Mouse (Mus musculus) forebrain, embryonic 12.5 days (tissue): ENCODE results near the gene Stk38. TPM values are rescaled to one million over a fixed set of nuclear protein-coding genes. Genes with fewer than 3 reads are reported as not detected.
A peak's percentile ranks its signal among the peaks of the same experiment; 100 is the strongest.
"Not testable (repeated sequence)": the region's sequence is repeated elsewhere in the genome, so short reads cannot be mapped to it uniquely, and the experiment has no call there.

Experiments used
- ATAC-seq: fragments of 200-750 bp; cut with Nextera tagmentation; 2 replicates; pipeline ENCODE4 v1.8.0; 2017; ENCODE audit warnings: moderate TSS enrichment; ENCODE audit not compliant: low FRiP score
- H3K27ac ChIP-seq: fragments of 300-500 bp; sonication (generic); 2 replicates; pipeline ENCODE4 v1.5.1; 2016; ENCODE audit warnings: mild to moderate bottlenecking
- H3K27me3 ChIP-seq: fragments of 300-500 bp; sonication (generic); 2 replicates; pipeline ENCODE4 v1.6.1; 2016; ENCODE audit warnings: mild to moderate bottlenecking
- H3K36me3 ChIP-seq: fragments of 300-500 bp; sonication (generic); replicated peaks from 2 replicates; pipeline ENCODE4 v1.6.1; 2016; ENCODE audit warnings: mild to moderate bottlenecking
- H3K4me1 ChIP-seq: fragments of 300-500 bp; sonication (generic); 2 replicates; pipeline ENCODE4 v1.6.1; 2016
- H3K4me2 ChIP-seq: fragments of 300-500 bp; sonication (generic); 2 replicates; pipeline ENCODE4 v1.6.1; 2016; ENCODE audit warnings: mild to moderate bottlenecking, moderate library complexity
- H3K4me3 ChIP-seq: fragments of 300-500 bp; sonication (generic); replicated peaks from 2 replicates; pipeline ENCODE4 v1.5.1; 2016; ENCODE audit warnings: mild to moderate bottlenecking
- H3K9ac ChIP-seq: fragments of 300-500 bp; sonication (generic); 2 replicates; pipeline ENCODE4 v1.6.1; 2016; ENCODE audit warnings: mild to moderate bottlenecking
- H3K9me3 ChIP-seq: fragments of 300-500 bp; sonication (generic); 2 replicates; pipeline ENCODE4 v1.6.1; 2016
- WGBS: fragments of 180-500 bp; shearing (Covaris S2); methylation state at CpG from one replicate; pipeline ENCODE4 v1.1.7; 2016; 5-methylcytosine and 5-hydroxymethylcytosine counted together
- polyA plus RNA-seq: library from polyadenylated mRNA; unstranded; fragments of >200 nt; fragmentation: Nextera tagmentation; extraction: Ambion mirVana; gene quantifications from 2 replicates; pipeline ENCODE4 v1.2.1, GENCODE M21; 2016

Gene Stk38
- polyA plus RNA-seq, 1 experiment from 2014 or later = 149 TPM

DNA sequence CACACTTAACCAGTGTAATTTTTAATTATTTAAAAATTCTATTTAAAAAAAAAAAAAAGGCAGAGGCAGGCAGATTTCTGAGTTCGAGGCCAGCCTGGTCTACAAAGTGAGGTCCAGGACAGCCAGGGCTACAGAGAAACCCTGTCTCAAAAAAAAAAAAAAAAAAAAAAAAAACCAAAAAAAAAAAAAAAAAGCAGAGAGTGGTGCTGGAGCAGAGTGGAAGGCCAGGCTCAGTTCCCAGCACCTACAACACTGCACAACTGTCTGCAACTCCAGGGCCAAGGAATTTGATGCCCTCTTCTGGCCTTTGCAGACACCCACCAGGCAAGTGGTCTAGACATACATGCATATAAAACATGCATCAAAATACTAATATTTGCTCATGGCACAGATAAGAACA is 14.8 kb downstream of the Stk38 start:
- WGBS = 100% methylated on average over 1 of the region's 1 CpGs
- not testable (repeated sequence) for H3K27me3 ChIP-seq, H3K9me3 ChIP-seq, H3K4me3 ChIP-seq, H3K4me2 ChIP-seq, H3K27ac ChIP-seq, ATAC-seq, H3K9ac ChIP-seq, H3K4me1 ChIP-seq
- peaks cover 62% of the 10 kb centered on the region for H3K36me3 ChIP-seq

DNA sequence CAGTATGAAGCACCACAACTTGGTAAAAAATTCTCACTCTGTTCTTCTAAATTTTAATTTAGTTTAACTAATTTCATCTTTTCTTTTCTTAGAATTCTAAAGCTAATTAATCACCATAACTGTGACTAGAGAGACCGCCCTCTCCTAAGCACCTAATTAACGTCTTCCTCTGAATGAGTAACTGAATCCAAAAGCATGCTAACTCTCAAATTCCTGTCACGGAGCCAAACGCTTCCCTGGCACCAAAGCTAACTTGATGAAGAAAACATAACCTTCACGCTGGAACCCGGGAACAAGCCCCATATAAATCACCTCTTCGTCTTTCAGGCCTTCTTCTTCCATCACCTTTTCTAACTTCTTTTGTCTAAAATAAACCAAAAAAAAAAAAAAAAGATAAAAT is 15.7 kb downstream of the Stk38 start:
- Histone ChIP-seq H3K36me3 (peaks cover 62% of the 10 kb centered on the region), H3K9ac (no peak overlapping the region), H3K4me3 (no peak overlapping the region), H3K27ac (peak overlapping the region; percentile 65), H3K27me3 (no peaks in the 10 kb centered on the region), H3K9me3 (no peaks in the 10 kb centered on the region), H3K4me1 (peaks cover 7% of the 10 kb centered on the region; the same call in 1 of the 2 replicates), H3K4me2 (no peak overlapping the region)
- no peak for ATAC-seq
- WGBS = 43% methylated on average over 7 of the region's 7 CpGs

DNA sequence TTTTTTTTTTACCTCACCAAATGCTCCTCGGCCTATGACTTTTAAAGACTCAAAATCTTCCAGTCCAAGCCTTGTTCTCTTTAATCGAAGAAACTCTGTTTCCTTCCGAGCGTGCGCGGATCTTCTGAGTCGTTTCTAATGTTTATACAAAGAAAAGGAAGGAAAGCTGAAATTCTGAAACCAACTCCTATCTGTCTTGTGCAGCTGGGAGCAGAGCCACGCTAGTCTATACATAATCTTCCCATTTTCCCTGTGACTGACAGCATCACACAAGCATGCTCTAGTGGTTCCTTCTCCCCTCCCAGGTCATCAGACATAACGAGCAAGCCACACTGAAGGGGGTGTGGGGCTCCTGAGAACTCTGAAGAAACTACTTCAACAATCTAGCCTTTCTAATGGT is 16.5 kb downstream of the Stk38 start:
- H3K4me2 ChIP-seq = peak overlapping the region; percentile 8; the same call in 1 of the 2 replicates
- peak overlapping the region; percentile 65 for H3K27ac ChIP-seq
- WGBS = 74% methylated on average over 9 of the region's 9 CpGs
- no peaks in the 10 kb centered on the region for H3K9me3 ChIP-seq
- no peaks in the 10 kb centered on the region for H3K27me3 ChIP-seq
- 0 out of 2 replicates have a peak overlapping the region, but pooled peaks have one; percentile 17 for H3K9ac ChIP-seq
- peaks cover 62% of the 10 kb centered on the region for H3K36me3 ChIP-seq
- no peak for ATAC-seq
- H3K4me1 ChIP-seq = peaks cover 7% of the 10 kb centered on the region; the same call in 1 of the 2 replicates
- no peak overlapping the region for H3K4me3 ChIP-seq

DNA sequence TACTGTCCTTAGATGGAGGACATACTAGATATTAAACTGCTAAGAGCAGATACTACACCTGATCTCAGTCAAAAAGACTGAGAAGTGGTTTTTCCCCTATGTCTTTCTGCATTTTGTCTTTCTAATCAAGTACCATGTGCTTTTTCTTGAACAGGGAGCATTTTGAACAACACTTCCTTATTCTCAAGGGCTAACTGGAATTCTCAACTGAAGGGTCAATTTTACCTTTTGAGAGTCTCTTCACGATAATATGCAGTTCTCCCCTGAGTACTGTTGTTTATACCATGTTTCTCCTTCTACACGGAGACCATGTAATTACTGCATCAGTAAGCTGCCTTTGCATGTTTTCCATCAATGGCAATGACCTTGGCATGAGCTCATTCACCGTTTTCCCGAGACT is 17.7 kb downstream of the Stk38 start:
- Histone ChIP-seq H3K4me3 (no peak overlapping the region), H3K27ac (no peak overlapping the region), H3K9me3 (no peaks in the 10 kb centered on the region), H3K9ac (no peak overlapping the region), H3K36me3 (peaks cover 66% of the 10 kb centered on the region), H3K4me1 (peaks cover 7% of the 10 kb centered on the region; the same call in 1 of the 2 replicates), H3K27me3 (no peaks in the 10 kb centered on the region), H3K4me2 (no peak overlapping the region)
- 86% methylated on average over 4 of the region's 4 CpGs for WGBS
- ATAC-seq = no peak

DNA sequence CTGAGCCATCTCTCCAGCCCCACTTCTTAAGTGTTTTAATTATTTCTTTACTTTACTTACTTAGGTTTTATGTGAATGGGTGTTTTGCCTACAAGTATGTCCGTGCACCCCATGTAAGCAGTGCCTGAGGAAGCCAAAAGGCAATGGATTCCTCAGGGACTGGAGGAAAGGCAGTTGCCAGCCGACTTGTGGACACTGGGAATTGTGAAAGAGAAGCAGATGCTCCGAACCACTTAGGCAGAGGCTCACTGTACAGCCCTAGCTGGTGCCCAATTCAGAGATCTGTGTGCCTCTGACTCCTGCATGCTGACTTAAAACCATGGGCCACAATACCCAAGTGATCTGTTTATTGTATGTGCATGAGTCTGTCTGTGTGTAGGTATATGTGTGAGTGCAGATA is 18.8 kb downstream of the Stk38 start:
- Histone ChIP-seq H3K27ac (no peak overlapping the region), H3K4me2 (no peak overlapping the region), H3K27me3 (no peaks in the 10 kb centered on the region), H3K4me3 (no peak overlapping the region), H3K36me3 (peaks cover 69% of the 10 kb centered on the region), H3K4me1 (peaks cover 7% of the 10 kb centered on the region; the same call in 1 of the 2 replicates), H3K9me3 (no peaks in the 10 kb centered on the region), H3K9ac (no peak overlapping the region)
- no peak for ATAC-seq
- 89% methylated on average over 3 of the region's 3 CpGs for WGBS

DNA sequence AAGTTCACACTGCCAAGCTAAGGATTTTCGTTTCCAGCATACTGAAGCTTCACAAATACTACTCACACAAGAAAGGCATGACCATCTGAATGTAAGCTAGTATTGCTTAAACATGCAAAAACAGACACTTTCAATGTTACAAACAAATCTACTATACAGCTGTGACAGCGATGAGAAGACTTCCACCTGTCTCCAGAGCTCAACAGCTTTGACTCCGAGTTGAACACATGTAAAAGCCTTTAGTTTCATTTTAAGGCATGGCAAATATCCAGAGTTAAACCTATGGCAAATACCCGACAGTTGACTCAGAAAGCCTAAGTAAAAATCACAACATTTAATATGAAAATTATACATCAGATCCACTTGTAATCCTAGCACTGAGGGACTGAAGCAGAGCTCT is 19.5 kb downstream of the Stk38 start:
- ATAC-seq = no peak
- H3K36me3 ChIP-seq = peaks cover 76% of the 10 kb centered on the region
- no peak overlapping the region for H3K27ac ChIP-seq
- no peaks in the 10 kb centered on the region for H3K9me3 ChIP-seq
- H3K4me3 ChIP-seq = no peak overlapping the region
- H3K27me3 ChIP-seq = no peaks in the 10 kb centered on the region
- WGBS = 91% methylated on average over 4 of the region's 4 CpGs
- H3K4me2 ChIP-seq = no peak overlapping the region
- H3K9ac ChIP-seq = no peak overlapping the region
- H3K4me1 ChIP-seq = peaks cover 7% of the 10 kb centered on the region; the same call in 1 of the 2 replicates

DNA sequence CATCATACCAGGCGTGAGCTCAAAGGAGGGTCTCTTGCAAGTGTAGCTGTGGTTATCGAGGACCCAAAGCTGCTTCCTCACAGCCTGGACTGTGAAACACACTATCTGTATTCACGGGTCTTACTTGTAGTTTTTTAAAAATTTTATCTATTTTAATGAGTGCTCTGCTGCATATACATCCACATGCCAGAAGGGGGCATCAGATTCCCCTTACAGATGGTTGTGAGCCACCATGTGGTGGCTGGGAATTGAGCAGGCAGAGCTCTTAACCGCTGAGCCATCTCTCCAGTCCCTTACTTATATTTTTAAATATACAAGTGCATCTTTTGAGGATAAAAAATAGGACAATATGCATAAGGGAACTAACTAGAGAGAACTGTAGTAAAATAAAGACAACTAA is 20.1 kb downstream of the Stk38 start:
- H3K27me3 ChIP-seq = no peaks in the 10 kb centered on the region
- H3K4me2 ChIP-seq = no peak overlapping the region
- H3K27ac ChIP-seq = no peak overlapping the region
- peaks cover 7% of the 10 kb centered on the region; the same call in 1 of the 2 replicates for H3K4me1 ChIP-seq
- no peak for ATAC-seq
- no peaks in the 10 kb centered on the region for H3K9me3 ChIP-seq
- H3K4me3 ChIP-seq = no peak overlapping the region
- peaks cover 82% of the 10 kb centered on the region for H3K36me3 ChIP-seq
- 59% methylated on average over 4 of the region's 4 CpGs for WGBS
- H3K9ac ChIP-seq = no peak overlapping the region

DNA sequence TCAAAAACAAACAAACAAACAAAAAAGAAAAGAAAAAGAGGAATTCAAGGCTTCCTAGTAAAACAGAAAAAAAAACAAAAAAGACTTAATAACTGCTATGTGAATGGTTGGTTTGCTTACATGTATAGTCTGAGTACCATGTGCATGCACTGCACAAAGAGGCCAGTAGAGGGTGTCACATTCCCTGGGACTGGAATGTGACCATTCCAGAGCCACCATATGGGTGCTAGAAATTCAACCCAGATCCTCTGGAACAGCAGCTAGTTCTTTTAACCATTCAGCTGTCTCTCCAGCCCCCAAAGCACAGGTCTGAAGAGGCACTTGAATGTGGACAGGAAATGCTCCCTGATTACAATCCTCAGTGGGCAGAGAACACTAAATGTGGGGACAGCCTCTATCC is 21.0 kb downstream of the Stk38 start:
- no peak for ATAC-seq
- H3K9ac ChIP-seq = no peak overlapping the region
- H3K9me3 ChIP-seq = no peaks in the 10 kb centered on the region
- H3K27ac ChIP-seq = no peak overlapping the region
- H3K4me2 ChIP-seq = no peak overlapping the region
- H3K4me3 ChIP-seq = no peak overlapping the region
- no peaks in the 10 kb centered on the region for H3K27me3 ChIP-seq
- H3K36me3 ChIP-seq = peaks cover 90% of the 10 kb centered on the region
- H3K4me1 ChIP-seq = peaks cover 6% of the 10 kb centered on the region; the same call in 1 of the 2 replicates

DNA sequence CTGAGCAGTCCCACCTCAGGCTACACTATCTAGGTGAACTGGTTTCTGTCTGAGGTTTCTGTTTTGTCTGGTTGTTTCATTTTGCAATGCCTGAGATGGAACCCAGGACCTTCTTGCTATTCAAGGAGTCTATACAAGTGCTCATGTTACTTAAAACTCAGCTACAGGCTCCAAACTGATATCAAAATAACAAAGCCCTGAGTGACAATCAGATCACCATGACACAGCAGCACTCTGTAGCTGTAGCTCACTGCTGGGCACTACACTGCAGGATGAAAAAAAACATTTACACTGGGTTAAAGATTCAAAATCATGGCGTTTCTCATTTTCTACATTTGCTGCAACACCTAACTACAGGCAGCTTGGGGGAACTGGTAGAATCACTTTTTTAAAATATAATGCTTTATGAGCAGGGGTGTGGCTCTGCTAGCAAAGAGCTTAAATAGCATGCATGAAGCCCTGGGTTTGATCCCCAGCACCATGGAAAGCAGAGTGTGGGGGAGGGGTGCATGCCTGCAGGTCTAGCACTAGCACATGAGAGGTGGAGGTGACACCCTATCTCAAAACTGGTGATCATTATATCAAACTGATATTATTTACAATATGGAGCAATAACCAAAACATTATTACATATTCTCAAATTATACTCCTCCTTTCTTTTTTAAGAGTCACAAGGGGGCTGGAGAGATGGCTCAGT is 22.9 kb downstream of the Stk38 start:
- peaks cover 86% of the 10 kb centered on the region for H3K36me3 ChIP-seq
- WGBS = 95% methylated on average over 1 of the region's 1 CpGs

DNA sequence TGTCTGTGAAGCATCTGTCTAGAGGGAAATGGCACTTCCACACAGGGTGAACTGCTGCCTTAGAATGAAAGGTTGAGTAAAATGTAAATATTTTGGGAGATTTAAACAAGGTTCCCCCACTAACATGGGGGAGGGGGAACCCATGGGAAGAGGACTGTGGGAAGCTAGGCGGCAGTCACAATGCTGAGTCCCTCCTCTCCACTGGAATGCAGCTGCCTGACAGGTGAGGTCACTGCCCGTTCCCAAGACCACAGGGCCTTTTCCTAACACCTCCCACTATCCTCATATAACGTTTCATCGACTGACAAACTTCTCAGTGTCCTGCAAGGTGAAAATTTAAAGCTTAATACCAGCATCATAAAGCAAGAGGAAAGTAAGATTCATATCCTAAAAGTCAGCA is 25.2 kb downstream of the Stk38 start:
- Histone ChIP-seq H3K27ac (no peak overlapping the region), H3K36me3 (peaks cover 85% of the 10 kb centered on the region), H3K4me2 (no peak overlapping the region)

More for the DNA sequence above, 22.9 kb downstream of the Stk38 start:
- no peak overlapping the region for H3K4me2 ChIP-seq
- H3K27me3 ChIP-seq = no peaks in the 10 kb centered on the region
- H3K9me3 ChIP-seq = no peaks in the 10 kb centered on the region
- no peak overlapping the region for H3K9ac ChIP-seq
- no peak overlapping the region for H3K4me3 ChIP-seq
- ATAC-seq = no peak
- H3K27ac ChIP-seq = no peak overlapping the region
- H3K4me1 ChIP-seq = no peaks in the 10 kb centered on the region

DNA sequence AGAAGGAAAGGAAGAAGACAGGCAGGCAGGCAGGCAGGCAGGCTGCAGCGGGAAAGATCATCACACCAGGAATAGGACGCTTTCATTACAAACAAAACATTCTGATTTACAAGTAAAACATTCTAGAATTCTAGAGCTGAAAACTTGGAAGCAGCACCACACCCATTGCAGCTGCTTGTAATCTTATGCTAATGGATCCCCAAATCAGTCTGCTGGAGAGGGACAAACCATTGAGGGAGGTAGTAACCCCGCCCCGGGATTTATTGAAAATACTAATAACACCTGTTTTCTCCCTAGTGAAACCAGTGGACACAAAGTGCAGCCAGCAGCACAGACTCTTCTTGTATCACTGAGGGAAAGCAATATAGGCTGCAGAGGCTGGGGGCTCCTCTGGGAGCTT is 26.7 kb downstream of the Stk38 start:
- 89% methylated on average over 4 of the region's 4 CpGs for WGBS
- Histone ChIP-seq H3K9me3 (no peaks in the 10 kb centered on the region), H3K27ac (no peak overlapping the region), H3K4me3 (no peak overlapping the region), H3K27me3 (no peaks in the 10 kb centered on the region), H3K4me2 (no peak overlapping the region), H3K4me1 (no peaks in the 10 kb centered on the region), H3K36me3 (peaks cover 80% of the 10 kb centered on the region), H3K9ac (no peak overlapping the region)
- ATAC-seq = no peak

More for the DNA sequence above, 25.2 kb downstream of the Stk38 start:
- Histone ChIP-seq H3K9ac (no peak overlapping the region), H3K27me3 (no peaks in the 10 kb centered on the region), H3K9me3 (no peaks in the 10 kb centered on the region), H3K4me3 (no peak overlapping the region), H3K4me1 (no peaks in the 10 kb centered on the region)
- WGBS = 60% methylated on average over 4 of the region's 4 CpGs
- no peak for ATAC-seq

DNA sequence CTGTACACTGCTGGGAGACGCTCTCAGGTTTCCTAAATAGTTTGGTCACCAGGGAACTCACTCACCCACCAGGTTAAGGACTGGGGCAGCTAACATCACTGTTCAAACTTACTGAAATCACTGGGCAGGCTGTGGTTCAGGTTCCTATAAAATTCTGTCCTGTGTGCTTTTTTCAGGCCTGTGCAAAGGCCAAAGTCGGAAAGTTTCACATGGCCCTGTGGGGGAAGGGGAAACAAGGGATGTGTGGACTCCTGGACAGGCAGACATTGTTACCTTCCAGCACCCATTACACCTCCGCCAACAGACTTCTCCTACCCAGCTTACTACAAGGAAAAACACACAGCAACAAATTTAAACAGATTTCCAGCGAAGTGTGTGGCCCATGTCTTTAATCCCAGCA is 28.7 kb downstream of the Stk38 start:
- H3K36me3 ChIP-seq = peaks cover 85% of the 10 kb centered on the region

DNA sequence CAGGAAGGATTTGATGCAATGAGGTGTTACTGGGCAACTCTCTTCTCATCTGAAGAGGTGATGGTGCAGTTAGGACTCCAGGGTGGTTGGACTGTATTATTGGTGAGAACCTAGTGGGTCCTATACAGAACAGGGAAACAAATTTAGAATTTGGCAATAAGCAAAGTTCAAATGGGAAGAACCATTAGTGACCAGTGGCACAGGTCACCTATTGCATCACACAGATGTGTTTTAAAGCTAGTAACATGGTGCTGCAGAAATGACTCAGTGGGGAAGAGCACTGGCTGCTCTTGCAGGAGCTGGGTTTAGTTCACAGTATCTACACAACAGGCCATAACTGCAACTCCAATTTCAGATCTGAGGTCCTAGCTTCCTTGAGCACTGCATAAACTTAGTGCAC is 37.7 kb downstream of the Stk38 start:
- Histone ChIP-seq H3K9ac (no peak overlapping the region), H3K4me1 (no peaks in the 10 kb centered on the region), H3K4me2 (no peak overlapping the region), H3K27ac (no peak overlapping the region), H3K36me3 (peaks cover 99% of the 10 kb centered on the region), H3K9me3 (no peaks in the 10 kb centered on the region), H3K27me3 (no peaks in the 10 kb centered on the region), H3K4me3 (no peak overlapping the region)
- ATAC-seq = no peak

More for the DNA sequence above, 28.7 kb downstream of the Stk38 start:
- ATAC-seq = no peak
- Histone ChIP-seq H3K4me1 (no peaks in the 10 kb centered on the region), H3K27me3 (no peaks in the 10 kb centered on the region), H3K4me2 (no peak overlapping the region), H3K9ac (no peak overlapping the region), H3K27ac (no peak overlapping the region), H3K4me3 (no peak overlapping the region), H3K9me3 (no peaks in the 10 kb centered on the region)
- 96% methylated on average over 4 of the region's 4 CpGs for WGBS
